Mouse (Mus musculus): Measurements from ENCODE around the gene Dcun1d4.

Dcun1d4 gene

DNA sequence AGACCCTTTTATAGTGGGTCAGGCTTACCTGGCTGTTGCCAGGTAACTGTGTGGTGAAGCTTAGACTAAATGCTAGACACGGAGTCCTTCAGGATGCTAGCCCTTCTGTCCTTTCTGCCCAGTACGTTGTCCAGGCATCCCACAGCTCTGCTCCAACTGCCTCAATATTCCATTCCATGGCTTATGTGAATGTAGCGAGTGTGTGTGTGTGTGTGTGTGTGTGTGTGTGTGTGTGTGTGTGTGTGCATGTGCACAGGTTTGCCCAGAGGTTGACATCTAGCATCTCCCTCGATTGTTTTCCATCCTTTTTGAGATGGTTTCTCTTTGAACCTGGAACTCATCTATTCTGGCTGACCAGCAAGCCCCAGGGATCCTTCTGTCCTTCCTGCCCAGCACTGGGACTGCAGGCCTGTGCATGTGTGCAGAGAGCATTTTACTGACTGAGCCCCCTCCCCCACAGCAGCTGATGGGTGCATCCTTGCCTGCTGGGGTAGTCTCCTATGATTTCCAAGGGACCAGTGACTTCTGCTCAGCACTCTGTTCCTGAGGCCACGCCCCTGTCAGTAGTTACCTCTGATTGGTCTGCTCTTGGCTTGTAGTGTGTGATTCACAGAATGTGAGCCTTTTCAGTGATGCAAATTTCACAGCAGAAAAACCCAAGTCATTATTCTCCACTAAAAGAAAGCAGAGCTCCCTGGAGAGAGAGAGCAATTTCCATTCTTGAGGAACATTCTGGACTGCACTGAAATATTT lies 118.3 kb downstream of the Dcun1d4 start:
- CTCF ChIA-PET = no interaction called here

DNA sequence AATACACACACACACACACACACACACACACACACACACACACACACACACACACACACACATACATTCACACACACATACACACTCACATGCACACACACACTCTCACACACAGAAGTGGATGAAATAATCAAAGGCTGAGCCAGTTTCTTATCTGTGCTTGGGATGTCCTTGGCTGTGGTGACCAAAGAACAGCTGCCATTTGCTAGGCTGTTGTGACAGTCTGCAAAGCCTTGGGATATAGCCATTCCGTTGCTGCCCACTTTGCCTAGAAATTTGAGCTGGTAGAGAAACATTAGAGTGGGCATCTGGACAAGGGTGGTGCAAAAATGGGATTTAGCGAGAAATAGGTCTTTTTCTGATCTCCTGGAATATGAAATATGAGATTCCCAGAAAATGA lies 119.2 kb downstream of the Dcun1d4 start:
- CTCF ChIA-PET = no interaction called here

DNA sequence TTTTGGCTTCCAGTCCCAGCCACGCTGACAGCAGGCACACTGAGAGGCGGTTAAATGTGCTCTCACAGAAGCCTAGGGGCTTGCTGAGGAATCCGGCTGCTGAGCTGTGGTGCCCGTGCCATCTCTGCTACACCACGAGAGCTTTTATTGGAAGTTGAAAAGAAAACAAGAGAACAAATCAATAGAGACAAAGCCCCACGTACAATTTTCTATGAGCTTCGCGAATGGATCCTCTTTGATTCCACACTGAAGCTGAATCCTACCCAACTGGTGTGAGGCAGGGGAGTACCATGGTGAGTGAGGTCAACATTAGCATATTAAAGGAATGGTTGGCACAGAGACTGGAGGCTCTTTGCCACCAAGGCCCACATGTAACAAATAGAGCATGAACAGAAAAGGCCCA lies 120.6 kb downstream of the Dcun1d4 start:
- CTCF ChIA-PET = no interaction called here

DNA sequence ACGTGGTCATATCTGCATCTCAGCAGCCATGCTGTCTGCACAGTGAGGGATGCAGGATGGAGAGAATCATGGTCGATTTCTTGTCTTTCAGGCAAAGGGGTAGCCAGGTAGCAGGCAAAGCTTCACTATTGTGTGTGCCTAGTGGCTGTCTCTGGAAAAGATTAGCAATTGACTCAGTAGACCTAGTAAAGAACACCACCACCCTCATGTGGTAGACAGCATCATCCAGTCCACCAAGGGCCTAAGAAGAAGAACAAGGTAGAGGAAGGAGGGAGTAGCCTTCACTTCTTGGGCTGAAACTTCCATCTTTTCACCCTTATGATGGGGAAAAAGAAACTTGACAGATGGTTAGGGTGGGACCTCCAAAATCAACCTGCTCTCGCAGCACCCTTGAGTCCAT lies 122.1 kb downstream of the Dcun1d4 start:
- CTCF ChIA-PET = no interaction called here

DNA sequence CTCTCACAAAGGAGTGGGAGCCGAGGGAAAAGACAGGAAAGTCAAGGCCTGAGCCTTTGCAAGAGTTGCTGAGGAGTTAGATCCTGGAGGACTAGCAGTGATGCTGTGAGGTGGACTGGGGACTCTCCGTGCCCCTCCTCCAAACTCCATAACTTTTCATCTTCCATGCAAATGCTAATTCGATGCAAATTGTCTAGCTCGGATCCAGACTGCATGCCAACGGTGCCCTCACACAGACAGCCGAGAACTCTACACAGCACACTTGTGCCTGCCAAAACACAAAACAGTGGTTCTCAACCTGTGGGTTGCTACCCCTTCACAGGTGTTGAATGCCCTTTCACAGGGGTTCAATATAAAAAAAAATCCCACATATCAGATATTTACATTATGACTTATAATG lies 123.7 kb downstream of the Dcun1d4 start:
- CTCF ChIA-PET = no interaction called here

DNA sequence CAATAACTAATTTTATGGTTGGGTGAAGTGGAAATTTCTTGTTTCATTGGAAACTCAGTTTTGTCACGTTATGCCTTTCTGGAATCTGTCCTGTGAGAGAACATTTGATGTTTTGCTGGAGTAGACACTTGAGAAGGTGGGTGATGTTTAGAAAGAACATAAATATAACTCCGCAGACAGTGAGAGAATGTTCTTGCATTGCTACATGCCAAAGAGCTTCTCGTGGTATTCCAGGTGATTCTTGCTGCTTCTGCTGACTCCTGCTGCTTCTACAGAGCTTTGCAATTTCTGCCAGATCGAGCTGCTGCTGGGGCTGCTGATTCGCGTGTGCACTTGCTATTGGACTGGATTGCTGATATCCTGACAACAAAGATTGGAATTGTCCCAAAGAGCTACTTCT lies 124.2 kb downstream of the Dcun1d4 start:
- CTCF ChIA-PET = no interaction called here

All from spleen, embryonic (tissue).